Mouse (Mus musculus) embryonic fibroblast, embryonic 13.5 days (primary cell): ENCODE results near the gene Zfp472.

Source experiments
- CTCF ChIP-seq: IDR thresholded peaks from 2 replicates; pipeline ENCODE4 v1.5.1; 2011; ENCODE audit warnings: mild to moderate bottlenecking, control low read depth, low read length, moderate library complexity, borderline replicate concordance; ENCODE audit not compliant: insufficient read depth
- POLR2A ChIP-seq: IDR thresholded peaks from 2 replicates; pipeline ENCODE4 v1.6.1; 2011; ENCODE audit warnings: low read depth, mild to moderate bottlenecking, control low read depth, low read length, moderate library complexity

DNA sequence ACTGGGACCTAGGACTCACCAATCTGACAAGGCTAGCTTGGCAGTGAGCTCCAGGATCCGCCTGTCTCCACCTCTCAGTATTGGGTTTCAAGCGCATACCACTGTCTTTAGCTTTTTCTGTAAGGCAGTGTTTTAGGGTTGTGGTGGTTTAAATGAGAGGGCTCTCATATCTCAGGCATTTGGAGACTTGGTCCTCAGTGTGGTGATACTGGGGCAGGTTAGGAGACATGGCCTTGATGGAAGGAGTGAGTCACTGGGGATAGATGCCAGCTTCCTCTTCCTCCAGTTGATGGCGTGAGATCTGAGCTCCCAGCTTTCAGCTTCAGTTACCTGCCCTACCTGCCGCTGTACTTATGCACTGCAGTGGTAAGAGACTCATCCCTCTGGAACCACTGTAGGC is 25.8 kb upstream of the Zfp472 start:
- TF ChIP-seq CTCF, result no peak
- TF ChIP-seq POLR2A, result no peak
